Mouse (Mus musculus) left cerebral cortex, postnatal 4 days (tissue): ENCODE data around the gene Ehf. TPM values are rescaled to one million over a fixed set of nuclear protein-coding genes. Genes with fewer than 3 reads are reported as not detected.

Experiments
- DNase-seq: peaks from one replicate; pipeline ENCODE4 v3.0.0-alpha.2; 2022
- intact Hi-C: fragments of 180-260 bp; cut with DNase I; formaldehyde crosslinking; loops from one replicate; pipeline ENCODE4 v1.15.1; 2025
- total RNA-seq, 2 experiments: library from RNA; stranded (reverse); gene quantifications; 2 replicates each; pipeline ENCODE4 v1.2.3; 2021

The Ehf gene
- total RNA-seq, 2 experiments from 2014 or later, result not detected

DNA sequence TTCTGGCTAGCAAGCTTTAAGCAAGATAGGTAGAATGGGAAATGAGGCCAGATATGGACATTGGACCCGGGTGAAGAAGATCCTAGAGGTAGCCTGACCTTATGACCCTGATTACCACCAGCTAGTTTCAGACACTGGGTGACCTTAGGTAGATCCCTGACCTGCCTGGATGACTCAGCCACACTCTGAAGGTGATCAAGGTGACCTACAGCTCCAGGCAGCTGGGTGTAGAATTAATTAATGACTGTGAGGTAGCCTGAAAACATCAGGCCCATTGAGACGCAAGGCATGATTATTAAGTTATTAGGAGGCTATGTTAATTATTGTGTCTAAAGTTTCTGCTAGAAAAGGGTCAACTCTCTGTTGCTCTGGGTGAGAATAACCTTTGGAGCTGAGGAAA lies 82.2 kb downstream of the Ehf start:
- DNase-seq, result no peak
- intact Hi-C loops, result no loop called here

DNA sequence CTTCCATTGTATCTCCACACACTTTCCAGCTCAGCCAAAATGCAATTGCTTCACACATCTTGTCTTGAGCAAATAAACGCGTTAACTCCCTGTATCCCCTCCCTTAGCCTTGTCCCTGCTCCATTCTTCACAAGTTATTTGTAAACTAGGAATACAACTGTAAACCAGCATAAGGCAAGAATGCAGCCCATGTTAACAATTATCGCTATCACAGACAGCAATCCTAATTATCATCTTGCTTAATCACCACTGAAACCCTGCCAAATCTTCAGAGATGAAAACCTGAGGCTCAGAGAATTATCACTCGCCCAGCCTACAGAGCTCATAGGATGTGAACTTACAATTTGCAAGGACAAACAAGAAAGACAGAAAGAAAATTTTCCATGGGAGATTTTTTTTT lies 84.8 kb downstream of the Ehf start:
- DNase-seq, result no peak
- intact Hi-C loops, result no loop called here

GRCm38 (mm10) chr2:103215801-103216200 lies 87.3 kb downstream of the Ehf start:
- no peak for DNase-seq
- intact Hi-C loops, result no loop called here

DNA sequence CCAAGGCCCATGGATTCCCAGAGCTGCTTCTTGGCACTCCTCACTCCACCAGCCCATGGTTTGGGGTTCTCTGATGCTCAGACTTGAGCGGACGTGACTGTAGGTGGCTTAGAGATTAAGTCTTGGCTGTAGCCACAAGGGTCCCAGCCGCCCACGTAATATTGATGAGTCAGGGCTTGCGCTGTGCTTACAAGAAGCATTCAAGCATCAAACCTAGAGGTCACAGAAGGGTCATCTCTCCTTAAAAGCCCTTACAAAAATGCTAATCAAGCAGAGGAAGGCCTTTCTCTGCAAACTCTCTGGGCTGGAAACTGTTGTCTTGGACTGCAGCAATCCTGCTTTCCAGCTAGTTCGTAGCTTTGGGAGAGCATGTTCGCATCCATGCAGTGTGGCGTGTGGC lies 88.2 kb downstream of the Ehf start:
- intact Hi-C loops, result no loop called here
- DNase-seq, result no peak

GRCm38 (mm10) chr2:103213547-103213946 lies 89.5 kb downstream of the Ehf start:
- intact Hi-C loops, result no loop called here
- DNase-seq, result no peak

Other genes starting within 250 kb of the Ehf start
- gene Pdhx, start 229.8 kb downstream of the Ehf start, total RNA-seq, result 10 to 100 TPM; 55.4 to 56.6 TPM
- 10 to 100 TPM; 28.4 to 29.9 TPM for gene Apip, start 229.6 kb downstream of the Ehf start, total RNA-seq
- gene Elf5, start 108.4 kb upstream of the Ehf start, total RNA-seq, result under 1 TPM; 0.24 to 0.50 TPM
- 10 to 100 TPM; 80.5 to 83.4 TPM for gene Cat, start 181.9 kb upstream of the Ehf start, total RNA-seq